Mouse (Mus musculus): ENCODE data around the gene Gm813. TPM values are rescaled to one million over a fixed set of nuclear protein-coding genes. Genes with fewer than 3 reads are reported as not detected.

The Gm813 gene
- polyA plus RNA-seq, 1 experiment from 2014 or later, result not detected

DNA sequence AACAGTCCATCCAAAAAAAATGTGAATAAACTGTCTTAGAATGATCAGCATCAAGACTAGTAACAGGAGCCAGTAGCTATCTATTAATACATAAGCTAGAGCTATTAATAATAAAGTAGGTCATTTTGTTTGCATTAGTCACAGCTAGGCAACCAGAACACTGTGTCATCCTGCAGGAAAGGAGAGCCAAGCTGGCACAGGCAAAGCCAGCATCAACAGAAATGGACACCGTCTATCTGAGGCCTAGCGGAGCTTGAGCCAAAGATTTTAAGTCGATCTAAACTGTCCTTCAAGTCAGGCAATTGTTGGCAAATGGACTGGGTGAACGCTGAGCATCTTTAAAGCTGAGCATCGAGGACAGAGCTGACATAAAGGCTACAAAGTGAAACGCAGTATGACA, 15.9 kb downstream of the Gm813 start:
- Histone ChIP-seq H3K4me2 (replicated peaks) (no peak overlapping the region), H3K9ac (no peak overlapping the region), H3K27ac (no peak overlapping the region), H3K4me3 (no peak overlapping the region), H3K9me3 (no peaks in the 10 kb centered on the region), H3K36me3 (no peaks in the 10 kb centered on the region), H3K4me1 (no peaks in the 10 kb centered on the region), H3K27me3 (no peaks in the 10 kb centered on the region)
- no peak for ATAC-seq (ENCODE audit: low FRiP score, low read depth)
- 95% methylated on average over 6 of the region's 6 CpGs for WGBS

GRCm38 (mm10) chr16:58591299-58591698, 25.5 kb downstream of the Gm813 start:
- Histone ChIP-seq H3K36me3 (no peaks in the 10 kb centered on the region), H3K27me3 (no peaks in the 10 kb centered on the region), H3K27ac (no peak overlapping the region), H3K4me3 (no peak overlapping the region), H3K4me1 (no peaks in the 10 kb centered on the region), H3K4me2 (replicated peaks) (no peak overlapping the region), H3K9ac (no peak overlapping the region), H3K9me3 (no peaks in the 10 kb centered on the region)
- ATAC-seq (ENCODE audit: low FRiP score, low read depth), result no peak
- 72% methylated on average over 3 of the region's 3 CpGs for WGBS

- no peaks in the 10 kb centered on the region for H3K27me3 ChIP-seq
- ATAC-seq (ENCODE audit: low FRiP score, low read depth), result no peak
These were observed 27.3 kb downstream of the Gm813 start for GRCm38 (mm10) chr16:58589444-58589843.

GRCm38 (mm10) chr16:58573949-58574722, 42.6 kb downstream of the Gm813 start:
- Histone ChIP-seq H3K27me3 (no peaks in the 10 kb centered on the region), H3K4me2 (replicated peaks) (no peak overlapping the region), H3K4me1 (no peaks in the 10 kb centered on the region), H3K27ac (no peak overlapping the region), H3K9ac (no peak overlapping the region), H3K36me3 (no peaks in the 10 kb centered on the region), H3K4me3 (no peak overlapping the region), H3K9me3 (no peaks in the 10 kb centered on the region)
- ATAC-seq (ENCODE audit: low FRiP score, low read depth), result no peak
- WGBS, result 88% methylated on average over 6 of the region's 6 CpGs

More at GRCm38 (mm10) chr16:58589444-58589843, 27.3 kb downstream of the Gm813 start:
- Histone ChIP-seq H3K4me1 (no peaks in the 10 kb centered on the region), H3K4me3 (no peak overlapping the region), H3K36me3 (no peaks in the 10 kb centered on the region), H3K27ac (no peak overlapping the region), H3K9me3 (no peaks in the 10 kb centered on the region), H3K9ac (no peak overlapping the region), H3K4me2 (replicated peaks) (no peak overlapping the region)

- ATAC-seq (ENCODE audit: low FRiP score, low read depth), result no peak
- H3K4me3 ChIP-seq, result no peak overlapping the region
- no peak overlapping the region for H3K4me2 ChIP-seq (replicated peaks)
- H3K27ac ChIP-seq, result no peak overlapping the region
- H3K27me3 ChIP-seq, result no peaks in the 10 kb centered on the region
- no peaks in the 10 kb centered on the region for H3K36me3 ChIP-seq
- H3K4me1 ChIP-seq, result no peaks in the 10 kb centered on the region
- H3K9me3 ChIP-seq, result no peaks in the 10 kb centered on the region
- H3K9ac ChIP-seq, result no peak overlapping the region
These were observed 46.0 kb downstream of the Gm813 start for GRCm38 (mm10) chr16:58570694-58571264.

Other genes starting within 250 kb of the Gm813 start
- 5.5 and 5.6 TPM in 2 replicates for gene Dcbld2, start 208.5 kb downstream of the Gm813 start, polyA plus RNA-seq (2015; fragmentation: Nextera tagmentation; extraction: Ambion mirVana)
- gene St3gal6, start 92.7 kb downstream of the Gm813 start, polyA plus RNA-seq (2015; fragmentation: Nextera tagmentation; extraction: Ambion mirVana), result 17.9 and 18.6 TPM in 2 replicates
- not detected in 2 replicates for gene E330017A01Rik, start 21.8 kb upstream of the Gm813 start, polyA plus RNA-seq (2015; fragmentation: Nextera tagmentation; extraction: Ambion mirVana)
- gene Cpox, start 53.3 kb upstream of the Gm813 start, polyA plus RNA-seq (2015; fragmentation: Nextera tagmentation; extraction: Ambion mirVana), result 20.7 and 20.9 TPM in 2 replicates
- 0.11 TPM in 1 of 2 replicates, not detected in the other for gene Gpr15, start 102.1 kb upstream of the Gm813 start, polyA plus RNA-seq (2015; fragmentation: Nextera tagmentation; extraction: Ambion mirVana)
- 130 and 142 TPM in 2 replicates for gene Cldnd1, start 110.9 kb upstream of the Gm813 start, polyA plus RNA-seq (2015; fragmentation: Nextera tagmentation; extraction: Ambion mirVana)
- not detected in 2 replicates for gene Olfr172, start 146.2 kb upstream of the Gm813 start, polyA plus RNA-seq (2015; fragmentation: Nextera tagmentation; extraction: Ambion mirVana)
- not detected in 2 replicates for gene Olfr173, start 183.3 kb upstream of the Gm813 start, polyA plus RNA-seq (2015; fragmentation: Nextera tagmentation; extraction: Ambion mirVana)
- not detected in 2 replicates for gene Olfr175-ps1, start 209.8 kb upstream of the Gm813 start, polyA plus RNA-seq (2015; fragmentation: Nextera tagmentation; extraction: Ambion mirVana)

Measured in limb, embryonic 13.5 days (tissue).